Mouse (Mus musculus) stomach, postnatal 0 days (tissue): ENCODE data around the gene Hk1. TPM values are rescaled to one million over a fixed set of nuclear protein-coding genes. Genes with fewer than 3 reads are reported as not detected.

ENCODE experiments used
- ATAC-seq: fragments of 200-750 bp; cut with Nextera tagmentation; 2 replicates; pipeline ENCODE4 v1.8.0; 2017; ENCODE audit not compliant: low FRiP score, low TSS enrichment
- DNase-seq: peaks from one replicate; pipeline ENCODE4 v3.0.0-alpha.2; 2016; ENCODE audit warnings: low spot score
- H3K27ac ChIP-seq: fragments of 300-500 bp; sonication (generic); replicated peaks from 2 replicates; pipeline ENCODE4 v1.5.1; 2014; ENCODE audit warnings: mild to moderate bottlenecking, control low read depth
- H3K27me3 ChIP-seq: fragments of 300-500 bp; sonication (generic); 2 replicates; pipeline ENCODE4 v1.6.1; 2014; ENCODE audit warnings: low read length; ENCODE audit not compliant: control insufficient read depth, insufficient read depth
- H3K36me3 ChIP-seq: fragments of 300-500 bp; sonication (generic); 2 replicates; pipeline ENCODE4 v1.6.1; 2014; ENCODE audit warnings: low read length, mixed read lengths; ENCODE audit not compliant: control insufficient read depth, insufficient read depth
- H3K4me1 ChIP-seq: fragments of 300-500 bp; sonication (generic); replicated peaks from 2 replicates; pipeline ENCODE4 v1.6.1; 2014; ENCODE audit warnings: antibody characterized with exemption; ENCODE audit not compliant: control insufficient read depth, insufficient read depth
- H3K4me2 ChIP-seq: fragments of 300-500 bp; sonication (generic); replicated peaks from 2 replicates; pipeline ENCODE4 v1.6.1; 2014; ENCODE audit warnings: low read depth, mild to moderate bottlenecking, control low read depth, moderate library complexity
- H3K4me3 ChIP-seq: fragments of 300-500 bp; sonication (generic); 2 replicates; pipeline ENCODE4 v1.5.1; 2014; ENCODE audit warnings: low read depth, low read length, control low read depth
- H3K9ac ChIP-seq: fragments of 300-500 bp; sonication (generic); 2 replicates; pipeline ENCODE4 v1.6.1; 2014; ENCODE audit warnings: mild to moderate bottlenecking, low read length, control low read depth, mixed read lengths
- H3K9me3 ChIP-seq: fragments of 300-500 bp; sonication (generic); 2 replicates; pipeline ENCODE4 v1.6.1; 2016; ENCODE audit warnings: low read length; ENCODE audit not compliant: control insufficient read depth
- CTCF ChIP-seq: IDR thresholded peaks from 2 replicates; pipeline ENCODE4 v1.5.1; 2016; ENCODE audit warnings: antibody characterized with exemption, low read depth, mild to moderate bottlenecking, moderate library complexity
- EP300 ChIP-seq: optimal IDR thresholded peaks from 2 replicates; pipeline ENCODE3; 2016; ENCODE audit warnings: antibody characterized with exemption
- WGBS: fragments of 180-500 bp; shearing (Covaris S2); extraction: QIAGEN DNeasy Blood & Tissue Kit; methylation state at CpG from one replicate; pipeline ENCODE4 v1.1.7; 2014; 5-methylcytosine and 5-hydroxymethylcytosine counted together
- polyA plus RNA-seq: library from polyadenylated mRNA; unstranded; fragments of >200 nt; fragmentation: Nextera tagmentation; extraction: Ambion mirVana; gene quantifications from 2 replicates; pipeline ENCODE4 v1.2.1, GENCODE M21; 2015

The Hk1 gene
- polyA plus RNA-seq, 1 experiment from 2014 or later = 36.5 TPM

DNA sequence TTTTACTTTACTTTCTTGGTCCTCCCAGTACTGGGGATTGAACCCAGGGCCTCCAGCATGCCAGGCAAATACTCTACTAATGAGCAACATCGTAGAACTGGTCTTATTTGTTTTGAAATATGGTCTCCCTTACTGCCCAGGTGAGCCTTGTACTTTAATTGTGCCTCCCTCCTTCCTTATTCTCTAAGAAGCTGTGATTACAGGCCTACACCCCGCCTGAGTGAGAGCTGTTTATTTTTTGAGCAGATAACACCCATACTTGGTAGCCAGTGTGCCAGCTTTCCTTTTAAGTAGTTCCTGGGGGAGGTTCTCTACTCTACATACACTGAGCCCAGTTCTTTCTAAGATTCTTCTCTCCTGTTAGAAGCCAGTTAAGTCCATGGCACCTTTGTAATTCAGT, 115.4 kb downstream of the Hk1 start:
- H3K9ac ChIP-seq = no peak overlapping the region
- no peaks in the 10 kb centered on the region for H3K27me3 ChIP-seq
- no peak overlapping the region for H3K4me2 ChIP-seq
- peak; percentile 70 for ATAC-seq
- no peaks in the 10 kb centered on the region; the same call in 1 of the 2 replicates for H3K36me3 ChIP-seq
- DNase-seq = peak; percentile 53
- no peak overlapping the region for H3K4me3 ChIP-seq
- no peak for TF ChIP-seq EP300
- H3K27ac ChIP-seq = no peak overlapping the region
- no peaks in the 10 kb centered on the region for H3K4me1 ChIP-seq
- no peaks in the 10 kb centered on the region for H3K9me3 ChIP-seq
- WGBS = 17% methylated on average over 2 of the region's 2 CpGs

DNA sequence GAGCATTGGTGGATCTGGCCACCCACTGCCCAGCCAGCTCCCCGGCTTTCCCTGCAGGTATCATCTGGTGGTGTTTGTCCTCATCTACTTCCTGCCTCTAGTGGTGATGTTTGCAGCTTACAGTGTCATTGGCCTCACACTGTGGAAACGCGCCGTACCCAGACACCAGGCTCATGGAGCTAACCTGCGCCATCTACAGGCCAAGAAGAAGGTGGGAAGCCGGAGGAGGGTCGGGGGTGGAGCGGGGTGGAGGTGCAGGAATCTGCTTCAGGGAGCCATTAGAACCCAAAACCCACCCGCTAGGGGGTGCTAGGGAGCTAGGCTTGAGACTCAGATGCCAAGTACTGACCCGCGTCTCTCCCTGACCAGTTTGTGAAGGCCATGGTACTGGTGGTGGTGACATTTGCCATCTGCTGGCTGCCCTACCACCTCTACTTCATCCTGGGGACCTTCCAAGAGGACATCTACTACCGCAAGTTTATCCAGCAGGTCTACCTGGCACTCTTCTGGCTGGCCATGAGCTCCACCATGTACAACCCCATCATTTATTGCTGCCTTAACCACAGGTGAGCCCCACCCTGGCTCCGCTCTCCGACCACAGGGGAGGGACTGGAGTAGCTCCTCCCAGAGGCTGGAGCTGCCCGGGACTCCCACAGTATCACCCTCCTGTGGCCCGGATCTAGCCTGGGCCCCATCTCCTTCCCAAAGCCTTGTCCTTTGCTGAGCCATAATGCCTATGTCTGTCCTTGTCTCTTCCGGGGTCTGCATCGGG, 118.4 kb downstream of the Hk1 start:
- ATAC-seq (peak; percentile 84), DNase-seq (peak; percentile 84)
- WGBS = 17% methylated on average over 18 of the region's 18 CpGs
- TF ChIP-seq CTCF = peak; percentile 85
- TF ChIP-seq EP300 = no peak
- Histone ChIP-seq H3K36me3 (no peaks in the 10 kb centered on the region), H3K27ac (no peak overlapping the region), H3K9ac (no peak overlapping the region), H3K4me3 (no peak overlapping the region), H3K27me3 (no peaks in the 10 kb centered on the region), H3K4me1 (no peaks in the 10 kb centered on the region), H3K4me2 (no peak overlapping the region), H3K9me3 (no peaks in the 10 kb centered on the region)

- Histone ChIP-seq H3K4me2 (no peak overlapping the region), H3K9me3 (no peaks in the 10 kb centered on the region), H3K27ac (no peak overlapping the region), H3K4me1 (no peaks in the 10 kb centered on the region), H3K27me3 (no peaks in the 10 kb centered on the region), H3K36me3 (no peaks in the 10 kb centered on the region), H3K4me3 (no peak overlapping the region), H3K9ac (no peak overlapping the region)
- WGBS = 78% methylated on average over 5 of the region's 5 CpGs
- no peak for ATAC-seq
- TF ChIP-seq EP300 (no peak), CTCF (no peak)
- no peak for DNase-seq
Measured at GRCm38 (mm10) chr10:62258298-62258697, 121.4 kb downstream of the Hk1 start.

DNA sequence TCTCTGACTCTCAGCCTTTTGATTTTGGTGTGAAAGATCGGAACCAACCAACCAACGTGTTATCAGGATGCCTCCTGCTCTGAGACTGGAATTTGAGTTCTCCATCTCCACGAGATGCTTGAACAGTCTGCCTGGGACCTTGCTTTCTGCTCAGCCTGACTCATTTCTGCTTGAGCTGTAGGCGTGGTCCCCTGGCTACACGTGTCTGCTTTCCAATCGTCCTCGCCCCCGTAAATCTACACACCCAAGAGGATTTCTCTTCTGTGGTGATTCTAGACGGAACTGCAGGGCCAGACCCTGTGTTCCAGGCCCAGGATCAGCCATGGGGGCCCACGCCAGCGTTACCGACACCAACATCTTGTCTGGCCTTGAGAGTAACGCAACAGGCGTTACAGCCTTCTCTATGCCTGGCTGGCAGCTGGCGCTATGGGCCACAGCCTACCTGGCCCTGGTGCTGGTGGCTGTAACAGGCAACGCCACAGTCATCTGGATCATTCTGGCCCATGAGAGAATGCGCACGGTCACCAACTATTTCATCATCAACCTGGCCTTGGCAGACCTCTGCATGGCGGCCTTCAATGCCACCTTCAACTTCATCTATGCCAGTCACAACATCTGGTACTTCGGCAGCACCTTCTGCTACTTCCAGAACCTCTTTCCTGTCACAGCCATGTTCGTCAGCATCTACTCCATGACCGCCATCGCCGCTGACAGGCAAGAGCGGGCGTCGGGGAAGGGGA, 127.0 kb downstream of the Hk1 start:
- 0 out of 2 replicates have a peak, but pooled peaks have one; percentile 22 for ATAC-seq
- no peaks in the 10 kb centered on the region for H3K27me3 ChIP-seq
- no peak overlapping the region for H3K9ac ChIP-seq
- no peak for DNase-seq
- H3K9me3 ChIP-seq = no peaks in the 10 kb centered on the region
- H3K4me1 ChIP-seq = peaks cover under 1% of the 10 kb centered on the region; the same call in 1 of the 2 replicates
- no peak overlapping the region for H3K27ac ChIP-seq
- 78% methylated on average over 27 of the region's 27 CpGs for WGBS
- TF ChIP-seq EP300 = no peak
- no peaks in the 10 kb centered on the region for H3K36me3 ChIP-seq
- H3K4me3 ChIP-seq = no peak overlapping the region
- H3K4me2 ChIP-seq = peak overlapping the region; percentile 20; the same call in 1 of the 2 replicates

DNA sequence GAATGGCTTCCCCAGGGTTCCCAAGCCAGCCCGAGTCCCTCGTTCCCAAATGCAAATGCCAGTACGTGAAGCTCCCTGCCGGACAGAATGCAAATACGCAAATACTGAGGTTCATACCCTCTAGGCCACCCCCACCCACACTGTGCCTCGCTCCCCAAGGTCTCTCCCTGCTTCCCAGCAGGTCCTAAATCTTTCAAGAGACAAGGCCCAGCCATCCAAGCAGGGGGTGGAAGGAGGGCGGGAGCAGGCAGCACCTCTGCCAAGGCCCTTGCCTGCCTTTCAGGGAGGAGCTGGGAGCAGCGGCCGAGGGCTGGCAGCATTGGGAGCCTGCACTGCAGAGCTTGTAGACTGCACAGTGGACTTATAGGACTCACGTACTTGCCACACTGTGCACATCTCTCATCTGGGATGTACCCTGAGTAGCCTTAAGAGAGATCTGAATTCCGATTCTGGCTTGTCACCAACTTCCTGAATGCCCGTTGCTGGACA, 127.7 kb downstream of the Hk1 start, which contains the start of gene Tacr2:
TSS of gene Tacr2 (plus strand) at position 439 of the 489 bp plus-strand sequence.
- peak; percentile 38; the same call in 1 of the 2 replicates for ATAC-seq
- Histone ChIP-seq H3K27ac (no peak within 1 kb of the TSS), H3K4me1 (peaks cover 3% of the 10 kb centered on the region; the same call in 1 of the 2 replicates), H3K36me3 (no peaks in the 10 kb centered on the region), H3K4me3 (no peak within 1 kb of the TSS), H3K9ac (no peak within 1 kb of the TSS), H3K9me3 (no peaks in the 10 kb centered on the region), H3K27me3 (no peaks in the 10 kb centered on the region), H3K4me2 (peak within 1 kb of the TSS; percentile 20; the same call in 1 of the 2 replicates)
- no peak for DNase-seq
- TF ChIP-seq EP300 = no peak
- no peak for TF ChIP-seq CTCF
- WGBS = 49% methylated on average over 12 of the region's 12 CpGs
